Mouse (Mus musculus): ENCODE data around the gene Ptcra. TPM values are rescaled to one million over a fixed set of nuclear protein-coding genes. Genes with fewer than 3 reads are reported as not detected.

Ptcra gene
- 0.94 and 1.0 TPM in 2 replicates for polyA plus RNA-seq (2014; fragmentation: Nextera tagmentation; extraction: Ambion mirVana)

- Histone ChIP-seq H3K9me3 (ENCODE audit: control insufficient read depth, low read length) (no peaks in the 10 kb centered on the region), H3K27me3 (replicated peaks; ENCODE audit: control insufficient read depth, insufficient read depth, low read length) (no peaks in the 10 kb centered on the region), H3K4me2 (no peak within 1 kb of the TSS), H3K4me1 (replicated peaks; ENCODE audit: control insufficient read depth, insufficient read depth, low read length) (no peaks in the 10 kb centered on the region), H3K9ac (ENCODE audit: low read depth, low read length) (no peak within 1 kb of the TSS), H3K36me3 (ENCODE audit: control insufficient read depth, insufficient read depth, low read length) (no peaks in the 10 kb centered on the region), H3K27ac (ENCODE audit: low read depth, low read length) (no peak within 1 kb of the TSS; the same call in 1 of the 2 replicates), H3K4me3 (ENCODE audit: low read depth, low read length) (no peak within 1 kb of the TSS)
- WGBS: 62% methylated on average over 2 of the region's 2 CpGs
- ATAC-seq (replicated peaks; ENCODE audit: low FRiP score) (no peak), DNase-seq (ENCODE audit: low spot score) (no peak)
Measured at GRCm38 (mm10) chr17:46763544-46763943, at the start of gene Ptcra. Ptcra (minus strand) TSS chr17:46763712.

- Histone ChIP-seq H3K27me3 (replicated peaks; ENCODE audit: control insufficient read depth, insufficient read depth, low read length) (no peaks in the 10 kb centered on the region), H3K9me3 (ENCODE audit: control insufficient read depth, low read length) (no peaks in the 10 kb centered on the region), H3K4me1 (replicated peaks; ENCODE audit: control insufficient read depth, insufficient read depth, low read length) (peaks cover 12% of the 10 kb centered on the region), H3K4me2 (no peak overlapping the region), H3K27ac (ENCODE audit: low read depth, low read length) (no peak overlapping the region), H3K9ac (ENCODE audit: low read depth, low read length) (no peak overlapping the region), H3K36me3 (ENCODE audit: control insufficient read depth, insufficient read depth, low read length) (peaks cover 17% of the 10 kb centered on the region; the same call in 1 of the 2 replicates), H3K4me3 (ENCODE audit: low read depth, low read length) (no peak overlapping the region)
- 91% methylated on average over 1 of the region's 1 CpGs for WGBS
- ATAC-seq (replicated peaks; ENCODE audit: low FRiP score) (no peak), DNase-seq (ENCODE audit: low spot score) (no peak)
Measured at GRCm38 (mm10) chr17:46812442-46812841, 48.9 kb upstream of the Ptcra start.

GRCm38 (mm10) chr17:46810672-46811071 is 47.2 kb upstream of the Ptcra start:
- peaks cover 25% of the 10 kb centered on the region for H3K36me3 ChIP-seq (ENCODE audit: control insufficient read depth, insufficient read depth, low read length)
- H3K9ac ChIP-seq (ENCODE audit: low read depth, low read length): no peak overlapping the region
- H3K4me1 ChIP-seq (replicated peaks; ENCODE audit: control insufficient read depth, insufficient read depth, low read length): peaks cover 2% of the 10 kb centered on the region; the same call in 1 of the 2 replicates
- no peaks in the 10 kb centered on the region for H3K9me3 ChIP-seq (ENCODE audit: control insufficient read depth, low read length)
- H3K27me3 ChIP-seq (replicated peaks; ENCODE audit: control insufficient read depth, insufficient read depth, low read length): no peaks in the 10 kb centered on the region
- WGBS: 94% methylated on average over 3 of the region's 3 CpGs
- no peak overlapping the region for H3K4me3 ChIP-seq (ENCODE audit: low read depth, low read length)
- H3K4me2 ChIP-seq: no peak overlapping the region
- ATAC-seq (replicated peaks; ENCODE audit: low FRiP score) (no peak), DNase-seq (ENCODE audit: low spot score) (no peak)
- H3K27ac ChIP-seq (ENCODE audit: low read depth, low read length): no peak overlapping the region

GRCm38 (mm10) chr17:46809131-46809830 is 45.8 kb upstream of the Ptcra start:
- ATAC-seq (replicated peaks; ENCODE audit: low FRiP score): no peak
- H3K27me3 ChIP-seq (replicated peaks; ENCODE audit: control insufficient read depth, insufficient read depth, low read length): no peaks in the 10 kb centered on the region
- no peaks in the 10 kb centered on the region for H3K9me3 ChIP-seq (ENCODE audit: control insufficient read depth, low read length)
- 84% methylated on average over 6 of the region's 6 CpGs for WGBS
- H3K27ac ChIP-seq (ENCODE audit: low read depth, low read length): no peak overlapping the region
- no peak overlapping the region for H3K4me3 ChIP-seq (ENCODE audit: low read depth, low read length)
- no peaks in the 10 kb centered on the region for H3K4me1 ChIP-seq (replicated peaks; ENCODE audit: control insufficient read depth, insufficient read depth, low read length)
- DNase-seq (ENCODE audit: low spot score): no peak
- peaks cover 25% of the 10 kb centered on the region for H3K36me3 ChIP-seq (ENCODE audit: control insufficient read depth, insufficient read depth, low read length)
- H3K9ac ChIP-seq (ENCODE audit: low read depth, low read length): no peak overlapping the region
- H3K4me2 ChIP-seq: no peak overlapping the region

- Histone ChIP-seq H3K9me3 (ENCODE audit: control insufficient read depth, low read length) (no peaks in the 10 kb centered on the region), H3K4me3 (ENCODE audit: low read depth, low read length) (no peak overlapping the region), H3K27me3 (replicated peaks; ENCODE audit: control insufficient read depth, insufficient read depth, low read length) (no peaks in the 10 kb centered on the region), H3K27ac (ENCODE audit: low read depth, low read length) (no peak overlapping the region), H3K4me1 (replicated peaks; ENCODE audit: control insufficient read depth, insufficient read depth, low read length) (no peaks in the 10 kb centered on the region), H3K4me2 (no peak overlapping the region), H3K36me3 (ENCODE audit: control insufficient read depth, insufficient read depth, low read length) (peaks cover 25% of the 10 kb centered on the region), H3K9ac (ENCODE audit: low read depth, low read length) (no peak overlapping the region)
- ATAC-seq (replicated peaks; ENCODE audit: low FRiP score) (no peak), DNase-seq (ENCODE audit: low spot score) (no peak)
- WGBS: 90% methylated on average over 10 of the region's 10 CpGs
Measured at GRCm38 (mm10) chr17:46808376-46808775, 44.9 kb upstream of the Ptcra start.

- Histone ChIP-seq H3K27me3 (replicated peaks; ENCODE audit: control insufficient read depth, insufficient read depth, low read length) (no peaks in the 10 kb centered on the region), H3K4me1 (replicated peaks; ENCODE audit: control insufficient read depth, insufficient read depth, low read length) (peaks cover 8% of the 10 kb centered on the region; the same call in 1 of the 2 replicates), H3K4me2 (no peak overlapping the region), H3K9me3 (ENCODE audit: control insufficient read depth, low read length) (no peaks in the 10 kb centered on the region), H3K27ac (ENCODE audit: low read depth, low read length) (no peak overlapping the region), H3K36me3 (ENCODE audit: control insufficient read depth, insufficient read depth, low read length) (peaks cover 20% of the 10 kb centered on the region; the same call in 1 of the 2 replicates), H3K9ac (ENCODE audit: low read depth, low read length) (no peak overlapping the region), H3K4me3 (ENCODE audit: low read depth, low read length) (no peak overlapping the region)
- 74% methylated on average over 6 of the region's 6 CpGs for WGBS
- ATAC-seq (replicated peaks; ENCODE audit: low FRiP score) (no peak), DNase-seq (ENCODE audit: low spot score) (no peak)
Measured at GRCm38 (mm10) chr17:46801761-46802160, 38.2 kb upstream of the Ptcra start.

- Histone ChIP-seq H3K27me3 (replicated peaks; ENCODE audit: control insufficient read depth, insufficient read depth, low read length) (no peaks in the 10 kb centered on the region), H3K9ac (ENCODE audit: low read depth, low read length) (no peak overlapping the region), H3K4me3 (ENCODE audit: low read depth, low read length) (no peak overlapping the region), H3K36me3 (ENCODE audit: control insufficient read depth, insufficient read depth, low read length) (peaks cover 17% of the 10 kb centered on the region; the same call in 1 of the 2 replicates), H3K27ac (ENCODE audit: low read depth, low read length) (no peak overlapping the region), H3K9me3 (ENCODE audit: control insufficient read depth, low read length) (no peaks in the 10 kb centered on the region), H3K4me2 (no peak overlapping the region), H3K4me1 (replicated peaks; ENCODE audit: control insufficient read depth, insufficient read depth, low read length) (peaks cover 8% of the 10 kb centered on the region; the same call in 1 of the 2 replicates)
- no peak for ATAC-seq (replicated peaks; ENCODE audit: low FRiP score)
- 70% methylated on average over 10 of the region's 10 CpGs for WGBS
- no peak for DNase-seq (ENCODE audit: low spot score)
Measured at GRCm38 (mm10) chr17:46799680-46800079, 36.2 kb upstream of the Ptcra start.

GRCm38 (mm10) chr17:46797386-46797785 is 33.9 kb upstream of the Ptcra start:
- no peak overlapping the region for H3K9ac ChIP-seq (ENCODE audit: low read depth, low read length)
- H3K36me3 ChIP-seq (ENCODE audit: control insufficient read depth, insufficient read depth, low read length): peaks cover 17% of the 10 kb centered on the region; the same call in 1 of the 2 replicates
- H3K4me1 ChIP-seq (replicated peaks; ENCODE audit: control insufficient read depth, insufficient read depth, low read length): peaks cover 8% of the 10 kb centered on the region; the same call in 1 of the 2 replicates
- ATAC-seq (replicated peaks; ENCODE audit: low FRiP score) (no peak), DNase-seq (ENCODE audit: low spot score) (no peak)
- H3K4me3 ChIP-seq (ENCODE audit: low read depth, low read length): no peak overlapping the region
- WGBS: 58% methylated on average over 7 of the region's 8 CpGs
- H3K27me3 ChIP-seq (replicated peaks; ENCODE audit: control insufficient read depth, insufficient read depth, low read length): no peaks in the 10 kb centered on the region
- no peak overlapping the region for H3K4me2 ChIP-seq
- no peak overlapping the region for H3K27ac ChIP-seq (ENCODE audit: low read depth, low read length)
- H3K9me3 ChIP-seq (ENCODE audit: control insufficient read depth, low read length): no peaks in the 10 kb centered on the region

- H3K9me3 ChIP-seq (ENCODE audit: control insufficient read depth, low read length): no peaks in the 10 kb centered on the region
- no peak overlapping the region for H3K4me2 ChIP-seq
- DNase-seq (ENCODE audit: low spot score) (no peak), ATAC-seq (replicated peaks; ENCODE audit: low FRiP score) (no peak)
- H3K27me3 ChIP-seq (replicated peaks; ENCODE audit: control insufficient read depth, insufficient read depth, low read length): no peaks in the 10 kb centered on the region
- H3K27ac ChIP-seq (ENCODE audit: low read depth, low read length): no peak overlapping the region
- peaks cover 17% of the 10 kb centered on the region; the same call in 1 of the 2 replicates for H3K36me3 ChIP-seq (ENCODE audit: control insufficient read depth, insufficient read depth, low read length)
- 83% methylated on average over 4 of the region's 4 CpGs for WGBS
- H3K4me1 ChIP-seq (replicated peaks; ENCODE audit: control insufficient read depth, insufficient read depth, low read length): peaks cover 3% of the 10 kb centered on the region; the same call in 1 of the 2 replicates
- no peak overlapping the region for H3K4me3 ChIP-seq (ENCODE audit: low read depth, low read length)
- no peak overlapping the region for H3K9ac ChIP-seq (ENCODE audit: low read depth, low read length)
Measured at GRCm38 (mm10) chr17:46796743-46797142, 33.2 kb upstream of the Ptcra start.
